Mouse (Mus musculus): ENCODE data around the gene Slc27a5.

DNA sequence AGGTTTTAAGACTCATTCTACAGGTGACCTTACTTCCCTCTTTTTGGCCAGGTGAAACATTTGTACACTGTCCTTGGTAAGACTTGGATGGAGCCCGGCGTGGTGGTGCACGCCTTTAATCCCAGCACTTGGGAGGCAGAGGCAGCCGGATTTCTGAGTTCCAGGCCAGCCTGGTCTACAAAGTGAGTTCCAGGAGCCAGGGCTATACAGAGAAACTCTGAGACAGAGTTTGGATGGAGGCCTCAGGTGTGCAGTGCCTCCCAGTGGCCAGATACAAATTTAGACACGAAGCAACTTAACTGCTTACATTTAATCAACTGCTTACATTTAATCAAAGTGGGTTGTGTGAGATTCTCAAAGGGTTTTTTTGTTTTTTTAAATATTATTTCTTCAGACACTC is 33.1 kb upstream of the Slc27a5 start:
- TF ChIP-seq TCF12 (IDR thresholded peaks at IDR 0.05; ENCODE audit: low read depth, low read length) (no peak), CTCF (conservative IDR thresholded peaks at IDR 0.05 in 1 of 2, IDR thresholded peaks at IDR 0.05 in 1 of 2; ENCODE audit: low read depth in 2 of 2, low read length in 2 of 2) (peak in 1 of 2 experiments; percentile 58; a peak in 2 of 4 replicates), GABPA (IDR thresholded peaks at IDR 0.05; ENCODE audit: insufficient replicate concordance, low read depth, low read length) (no peak)
